Mouse (Mus musculus) ovary, postnatal 10 days (tissue): ENCODE data around the gene Cdc16.

Experiments used
- DNase-seq: peaks from one replicate; pipeline ENCODE4 v3.0.0; 2022; ENCODE audit warnings: low spot score

The Cdc16 gene

GRCm38 (mm10) chr8:13828598-13829172, 71.2 kb downstream of the Cdc16 start:
- DNase-seq = no peak
